ENCODE assay signal across 9 mouse cellular contexts in the genomic region with DNA sequence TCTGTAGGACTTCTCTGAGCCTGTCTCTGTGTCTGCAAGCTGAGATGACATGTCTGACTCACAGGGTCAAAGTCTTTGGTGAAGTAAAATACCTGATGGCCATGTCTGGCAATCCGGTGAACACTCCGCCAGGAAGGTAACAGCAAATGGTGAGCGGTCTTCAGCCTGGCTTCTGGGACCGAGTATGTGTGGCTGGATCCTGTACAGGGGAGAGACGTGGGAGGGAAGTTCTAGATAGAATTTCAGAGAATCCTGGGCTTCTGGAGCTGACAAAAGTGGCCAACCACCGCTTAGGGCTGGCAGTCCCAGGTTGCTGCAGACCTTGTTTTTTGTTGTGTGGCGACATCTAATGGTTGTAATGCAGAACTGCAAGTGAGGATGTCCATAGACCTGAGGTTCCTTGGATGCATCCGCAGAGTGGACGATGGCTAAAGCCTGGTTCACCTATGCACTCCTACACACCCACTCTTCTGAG. TPM values are rescaled to one million over a fixed set of nuclear protein-coding genes. Genes with fewer than 3 reads are reported as not detected.
DNase-seq lines count a peak whose midpoint lies in the region; ATAC-seq and TF ChIP-seq lines count a peak whose summit lies in the region.
"Had no signal": no experiment of that assay in that cellular context is flagged by ENCODE, and none has a peak within 500 bp of the region (broad histone marks: within the 10 kb centered on the region; RNA-seq: fewer than 3 reads in every experiment).

No protein-coding gene starts in this region.

- H3K4me2 ChIP-seq in heart, embryonic 12.5 days, result no peak overlapping the region
- H3K4me2 ChIP-seq in kidney, postnatal 0 days (ENCODE audit: low read length), result no peak overlapping the region
- no peak overlapping the region for H3K4me2 ChIP-seq in liver, embryonic 12.5 days
- H3K4me2 ChIP-seq in neural tube, embryonic 12.5 days (replicated peaks), result no peak overlapping the region
- H3K4me2 ChIP-seq: heart, embryonic 13.5 days had no signal

- peak; percentile 46 for ATAC-seq in heart, embryonic 12.5 days (ENCODE audit: insufficient number of reproducible peaks, low FRiP score)
- peak; percentile 60 for ATAC-seq in kidney, postnatal 0 days (replicated peaks; ENCODE audit: low FRiP score, low read depth)
- ATAC-seq in liver, embryonic 12.5 days, result peak; percentile 49; the same call in 1 of the 2 replicates
- peak; percentile 67; the same call in 1 of the 2 replicates for ATAC-seq in neural tube, embryonic 12.5 days (ENCODE audit: low FRiP score, low read depth)

- DNase-seq in B cell, adult 2 months, result peak; percentile 52 to 60
- DNase-seq in ZHBTc4 (ENCODE audit: low read depth, low spot score), result peak; percentile 81
- DNase-seq in embryo, embryonic 11 days, result peak; percentile 82
- peak; percentile 93 for DNase-seq in kidney, postnatal 0 days (ENCODE audit: low spot score)
- peak; percentile 12 to 33 for DNase-seq in thymus, postnatal 10 days (ENCODE audit: low spot score in 2 of 2)

- no peak overlapping the region for H3K4me3 ChIP-seq in heart, embryonic 12.5 days
- H3K4me3 ChIP-seq in kidney, postnatal 0 days (replicated peaks; ENCODE audit: low read depth, low read length), result no peak overlapping the region
- no peak overlapping the region for H3K4me3 ChIP-seq in liver, embryonic 12.5 days
- no peak overlapping the region for H3K4me3 ChIP-seq in neural tube, embryonic 12.5 days
- H3K4me3 ChIP-seq: heart, embryonic 13.5 days had no signal

- TF ChIP-seq CTCF in kidney, postnatal 0 days (IDR thresholded peaks at IDR 0.05; ENCODE audit: low read depth), result peak; percentile 96

- H3K36me3 ChIP-seq in heart, embryonic 12.5 days, result no peaks in the 10 kb centered on the region
- H3K36me3 ChIP-seq in kidney, postnatal 0 days (ENCODE audit: insufficient read depth, low read length), result no peaks in the 10 kb centered on the region
- no peaks in the 10 kb centered on the region for H3K36me3 ChIP-seq in liver, embryonic 12.5 days
- no peaks in the 10 kb centered on the region for H3K36me3 ChIP-seq in neural tube, embryonic 12.5 days
- H3K36me3 ChIP-seq: heart, embryonic 13.5 days had no signal

- H3K27ac ChIP-seq in heart, embryonic 12.5 days (ENCODE audit: poor library complexity, severe bottlenecking), result no peak overlapping the region
- no peak overlapping the region for H3K27ac ChIP-seq in kidney, postnatal 0 days
- no peak overlapping the region for H3K27ac ChIP-seq in liver, embryonic 12.5 days
- no peak overlapping the region for H3K27ac ChIP-seq in neural tube, embryonic 12.5 days
- H3K27ac ChIP-seq: heart, embryonic 13.5 days had no signal

- 25% methylated on average over 9 of the region's 9 CpGs for WGBS in heart, embryonic 12.5 days
- WGBS in kidney, postnatal 0 days, result 16% methylated on average over 9 of the region's 9 CpGs
- 22% methylated on average over 9 of the region's 9 CpGs for WGBS in liver, embryonic 12.5 days (ENCODE audit: insufficient replicate concordance)
- WGBS in neural tube, embryonic 12.5 days, result 25% methylated on average over 9 of the region's 9 CpGs

- no peaks in the 10 kb centered on the region for H3K9me3 ChIP-seq in heart, embryonic 12.5 days (replicated peaks)
- no peaks in the 10 kb centered on the region for H3K9me3 ChIP-seq in kidney, postnatal 0 days (replicated peaks; ENCODE audit: low read length)
- no peaks in the 10 kb centered on the region for H3K9me3 ChIP-seq in liver, embryonic 12.5 days (replicated peaks)
- H3K9me3 ChIP-seq in neural tube, embryonic 12.5 days, result no peaks in the 10 kb centered on the region
- H3K9me3 ChIP-seq: heart, embryonic 13.5 days had no signal

- H3K27me3 ChIP-seq in heart, embryonic 12.5 days (replicated peaks), result peaks cover 76% of the 10 kb centered on the region
- no peaks in the 10 kb centered on the region for H3K27me3 ChIP-seq in kidney, postnatal 0 days (ENCODE audit: insufficient read depth, low read length)
- peaks cover 39% of the 10 kb centered on the region for H3K27me3 ChIP-seq in liver, embryonic 12.5 days (replicated peaks)
- no peaks in the 10 kb centered on the region for H3K27me3 ChIP-seq in neural tube, embryonic 12.5 days (replicated peaks)

- peaks cover 13% of the 10 kb centered on the region for H3K4me1 ChIP-seq in heart, embryonic 12.5 days (replicated peaks)
- H3K4me1 ChIP-seq in kidney, postnatal 0 days (replicated peaks; ENCODE audit: insufficient read depth, low read length), result no peaks in the 10 kb centered on the region
- H3K4me1 ChIP-seq in liver, embryonic 12.5 days, result no peaks in the 10 kb centered on the region
- peaks cover 5% of the 10 kb centered on the region for H3K4me1 ChIP-seq in neural tube, embryonic 12.5 days

- H3K9ac ChIP-seq in heart, embryonic 12.5 days, result no peak overlapping the region
- no peak overlapping the region for H3K9ac ChIP-seq in kidney, postnatal 0 days (ENCODE audit: low read depth, low read length)
- H3K9ac ChIP-seq in liver, embryonic 12.5 days, result no peak overlapping the region
- no peak overlapping the region for H3K9ac ChIP-seq in neural tube, embryonic 12.5 days
- H3K9ac ChIP-seq: heart, embryonic 13.5 days had no signal

RNA-seq across cellular contexts. Expression of a gene that starts 3.6 kb away (rescaled TPM):
- 0.14 TPM in 1 of 2 replicates, not detected in the other for polyA plus RNA-seq in heart, embryonic 12.5 days (2016; fragmentation: Nextera tagmentation; extraction: Ambion mirVana)
- not detected in 2 replicates for polyA plus RNA-seq in kidney, postnatal 0 days (2015; fragmentation: Nextera tagmentation; extraction: Ambion mirVana)
- polyA plus RNA-seq in liver, embryonic 12.5 days (2016; fragmentation: Nextera tagmentation; extraction: Ambion mirVana), result not detected in 2 replicates
- polyA plus RNA-seq in neural tube, embryonic 12.5 days (2016; fragmentation: Nextera tagmentation; extraction: Ambion mirVana), result 0.51 TPM in 1 of 2 replicates, not detected in the other

RNA-seq across cellular contexts. Expression of a gene that starts 29.0 kb away (rescaled TPM):
- 0.14 and 0.26 TPM in 2 replicates for polyA plus RNA-seq in heart, embryonic 12.5 days (2016; fragmentation: Nextera tagmentation; extraction: Ambion mirVana)
- polyA plus RNA-seq in kidney, postnatal 0 days (2015; fragmentation: Nextera tagmentation; extraction: Ambion mirVana), result 0.80 and 0.84 TPM in 2 replicates
- polyA plus RNA-seq in liver, embryonic 12.5 days (2016; fragmentation: Nextera tagmentation; extraction: Ambion mirVana), result 0.06 and 0.12 TPM in 2 replicates
- polyA plus RNA-seq in neural tube, embryonic 12.5 days (2016; fragmentation: Nextera tagmentation; extraction: Ambion mirVana), result 0.61 and 0.64 TPM in 2 replicates

RNA-seq across cellular contexts. Expression of a gene that starts 38.8 kb away (rescaled TPM):
- polyA plus RNA-seq in heart, embryonic 12.5 days (2016; fragmentation: Nextera tagmentation; extraction: Ambion mirVana), result 36.9 and 41.4 TPM in 2 replicates
- polyA plus RNA-seq in kidney, postnatal 0 days (2015; fragmentation: Nextera tagmentation; extraction: Ambion mirVana), result 33.3 and 34.2 TPM in 2 replicates
- polyA plus RNA-seq in liver, embryonic 12.5 days (2016; fragmentation: Nextera tagmentation; extraction: Ambion mirVana), result 19.6 and 20.5 TPM in 2 replicates
- 51.1 and 57.2 TPM in 2 replicates for polyA plus RNA-seq in neural tube, embryonic 12.5 days (2016; fragmentation: Nextera tagmentation; extraction: Ambion mirVana)

RNA-seq across cellular contexts. Expression of a gene that starts 39.6 kb away (rescaled TPM):
- 48.4 and 52.1 TPM in 2 replicates for polyA plus RNA-seq in heart, embryonic 12.5 days (2016; fragmentation: Nextera tagmentation; extraction: Ambion mirVana)
- 55.3 and 57.4 TPM in 2 replicates for polyA plus RNA-seq in kidney, postnatal 0 days (2015; fragmentation: Nextera tagmentation; extraction: Ambion mirVana)
- 38.0 and 40.8 TPM in 2 replicates for polyA plus RNA-seq in liver, embryonic 12.5 days (2016; fragmentation: Nextera tagmentation; extraction: Ambion mirVana)
- polyA plus RNA-seq in neural tube, embryonic 12.5 days (2016; fragmentation: Nextera tagmentation; extraction: Ambion mirVana), result 58.1 and 64.3 TPM in 2 replicates

Comparison
In these comparisons a context has a peak if more than half of its experiments do, and no peak if none do; other contexts are left out.
1. DNase-seq: peak in every context shown above with its lines; median percentile 93 in kidney, postnatal 0 days; 82 in embryo, embryonic 11 days; 81 in ZHBTc4; 56 in B cell, adult 2 months; 22 in thymus, postnatal 10 days.